Mouse (Mus musculus) ES-Bruce4 (cell line): ENCODE data around the gene Tmem14a.

Experiments used
- CTCF ChIP-seq: IDR thresholded peaks from one replicate; pipeline ENCODE4 v1.8.1; 2011; ENCODE audit warnings: low read depth, low read length
- EP300 ChIP-seq: IDR thresholded peaks from 2 replicates; pipeline ENCODE4 v1.6.1; 2011; ENCODE audit warnings: low read depth, low read length; ENCODE audit not compliant: insufficient read depth
- POLR2A ChIP-seq: IDR thresholded peaks from one replicate; pipeline ENCODE4 v1.8.1; 2011; ENCODE audit warnings: low read length; ENCODE audit not compliant: insufficient read depth

DNA sequence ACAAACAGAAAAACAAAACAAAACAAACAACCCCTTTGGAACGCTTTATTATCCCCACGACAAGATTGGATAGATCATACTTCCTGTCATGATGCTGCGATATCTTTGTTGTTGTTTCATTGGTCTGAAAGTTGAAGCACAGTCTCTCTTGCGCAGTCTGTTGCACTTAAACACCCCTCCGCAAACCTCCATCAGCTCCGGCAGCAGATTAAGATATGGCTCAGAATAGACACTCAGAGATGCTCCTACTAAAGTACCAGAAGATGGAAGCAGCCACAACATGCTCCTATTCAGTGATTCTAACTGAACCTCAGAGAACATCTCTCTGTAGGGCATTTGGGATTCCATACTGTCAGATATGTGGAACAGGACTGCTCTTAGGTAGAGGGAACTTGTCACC is 54.7 kb downstream of the Tmem14a start:
- no peak for TF ChIP-seq EP300
- TF ChIP-seq POLR2A, result no peak
- TF ChIP-seq CTCF, result no peak
